21 mouse cellular contexts compared by ENCODE assay signal in genomic region chr7:66675800-66676199, GRCm38 (mm10).
"Had no signal": no experiment of that assay in that cellular context is flagged by ENCODE, and none has a peak within 500 bp of the region (broad histone marks: within the 10 kb centered on the region; RNA-seq: fewer than 3 reads in every experiment).

No protein-coding gene starts in this region.

- H3K9ac ChIP-seq: hindbrain, embryonic 13.5 days; hindbrain, embryonic 15.5 days; limb, embryonic 12.5 days; liver, embryonic 12.5 days had no signal

- H3K27me3 ChIP-seq: hindbrain, embryonic 13.5 days; hindbrain, embryonic 15.5 days; limb, embryonic 12.5 days; liver, embryonic 12.5 days had no signal

- ATAC-seq: hindbrain, postnatal 0 days; intestine, postnatal 0 days; liver, embryonic 12.5 days had no signal

- H3K4me3 ChIP-seq: gastrocnemius, adult 2 months; heart, adult 2 months; hindbrain, embryonic 13.5 days; hindbrain, embryonic 15.5 days; layer of hippocampus, adult 2 months; left cerebral cortex, adult 2 months; limb, embryonic 10.5 days; limb, embryonic 12.5 days; liver, embryonic 12.5 days had no signal

- H3K27ac ChIP-seq: gastrocnemius, adult 2 months; heart, adult 2 months; hindbrain, embryonic 13.5 days; hindbrain, embryonic 15.5 days; hindbrain, postnatal 0 days; layer of hippocampus, adult 2 months; left cerebral cortex, adult 2 months; limb, embryonic 10.5 days; limb, embryonic 12.5 days; liver, embryonic 12.5 days had no signal

- H3K4me2 ChIP-seq: heart, embryonic 11.5 days; hindbrain, embryonic 13.5 days; hindbrain, embryonic 15.5 days; limb, embryonic 12.5 days; liver, embryonic 12.5 days had no signal

- DNase-seq: gastrocnemius, adult 2 months; gastrocnemius, postnatal 10 days; gastrocnemius, postnatal 25 days; heart, adult 2 months; heart, postnatal 10 days; heart, postnatal 4 days; kidney, adult 18-20 months; kidney, adult 8-10 months; kidney, postnatal 10 days; kidney, postnatal 25 days; kidney, postnatal 4 days had no signal

- H3K4me1 ChIP-seq: hindbrain, embryonic 13.5 days; hindbrain, embryonic 15.5 days; limb, embryonic 10.5 days; limb, embryonic 12.5 days; liver, embryonic 12.5 days had no signal

- H3K9me3 ChIP-seq: hindbrain, embryonic 13.5 days; hindbrain, embryonic 15.5 days; limb, embryonic 10.5 days; liver, embryonic 12.5 days had no signal
